Mouse (Mus musculus) macrophage (primary cell): Measurements from ENCODE around the gene Tcaf1. TPM values are rescaled to one million over a fixed set of nuclear protein-coding genes. Genes with fewer than 3 reads are reported as not detected.

ENCODE experiments used
- H3K27ac ChIP-seq: fragments of 350-480 bp; formaldehyde crosslinking; 2 replicates; pipeline ENCODE4 v1.9.0; 2021
- H3K36me3 ChIP-seq: fragments of 350-480 bp; formaldehyde crosslinking; 2 replicates; pipeline ENCODE4 v1.9.0; 2021; ENCODE audit errors: inconsistent target
- H3K4me3 ChIP-seq: fragments of 350-480 bp; formaldehyde crosslinking; 2 replicates; pipeline ENCODE4 v1.9.0; 2021; ENCODE audit errors: inconsistent target
- H3K79me2 ChIP-seq: fragments of 350-480 bp; formaldehyde crosslinking; 2 replicates; pipeline ENCODE4 v1.9.0; 2021; ENCODE audit errors: inconsistent target
- WGBS: methylation state at CpG from one replicate; pipeline ENCODE4 v1.1.7; 2026; ENCODE audit warnings: inconsistent platforms; ENCODE audit not compliant: missing documents; 5-methylcytosine and 5-hydroxymethylcytosine counted together
- polyA plus RNA-seq: library from polyadenylated mRNA; stranded (reverse); fragments of 250-400 nt; gene quantifications from 3 replicates; pipeline ENCODE4 v1.2.4, GENCODE M21; 2018; ENCODE audit warnings: inconsistent platforms

The Tcaf1 gene
- polyA plus RNA-seq, 1 experiment from 2014 or later = 0.69 TPM

DNA sequence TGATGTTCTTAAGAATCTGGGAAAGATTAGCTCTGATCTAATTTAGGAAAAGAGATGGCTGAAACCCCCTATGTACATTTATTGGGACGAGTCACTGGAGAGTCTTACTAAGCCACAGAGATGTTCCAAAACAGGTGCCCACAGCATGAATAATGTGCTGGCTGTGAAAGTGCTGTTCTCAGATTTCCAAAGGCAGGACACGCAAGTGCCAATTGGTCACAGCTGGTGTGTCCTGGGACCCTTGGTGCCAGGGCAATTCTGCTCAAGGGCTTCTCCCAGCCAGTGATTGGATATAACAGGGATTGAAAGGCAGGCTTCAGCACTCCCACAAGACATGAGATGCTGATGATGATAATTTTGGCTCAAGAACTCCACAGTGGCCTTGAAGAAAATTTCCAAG is 48.1 kb downstream of the Tcaf1 start:
- 88% methylated on average over 2 of the region's 2 CpGs for WGBS
- no peaks in the 10 kb centered on the region for H3K36me3 ChIP-seq

DNA sequence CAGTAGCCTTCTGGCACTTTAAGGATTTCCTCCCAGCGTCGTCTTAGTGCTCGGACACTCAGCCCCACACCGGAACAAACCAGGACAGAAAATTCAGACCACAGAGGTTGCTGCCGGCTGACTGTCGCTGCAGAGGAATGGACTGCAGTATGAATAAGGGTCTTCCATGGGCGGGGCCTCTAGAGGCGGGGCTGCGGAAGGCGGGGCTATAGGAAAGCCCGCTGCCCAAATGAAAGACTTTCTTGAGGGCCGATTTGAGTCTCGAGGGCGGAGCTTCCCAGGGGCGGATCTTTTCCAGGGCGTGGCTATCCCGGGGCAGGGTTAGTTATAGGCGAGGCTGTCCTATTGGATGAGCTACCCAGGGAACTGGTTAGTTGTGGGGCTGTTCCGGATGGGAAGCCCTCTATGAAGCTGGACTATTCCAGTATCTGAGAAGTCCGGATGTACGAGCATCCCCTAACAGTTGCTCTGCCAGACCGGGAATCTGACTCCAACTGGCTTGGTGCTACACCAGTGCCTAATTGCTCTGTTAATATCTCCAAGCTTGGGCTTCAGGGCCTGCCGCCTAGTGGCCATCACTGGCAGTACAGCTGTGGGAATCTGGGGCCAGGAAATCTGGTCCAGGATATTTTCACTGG is 64.9 kb downstream of the Tcaf1 start, which contains the start of gene Tcaf2:
Gene Tcaf2 (minus strand): TSS at position 343 of the 638 bp plus-strand sequence.
- WGBS = 2% methylated on average over 23 of the region's 23 CpGs

More for the DNA sequence above, 48.1 kb downstream of the Tcaf1 start:
- H3K4me3 ChIP-seq = no peak overlapping the region
- no peaks in the 10 kb centered on the region for H3K79me2 ChIP-seq
- no peak overlapping the region for H3K27ac ChIP-seq

DNA sequence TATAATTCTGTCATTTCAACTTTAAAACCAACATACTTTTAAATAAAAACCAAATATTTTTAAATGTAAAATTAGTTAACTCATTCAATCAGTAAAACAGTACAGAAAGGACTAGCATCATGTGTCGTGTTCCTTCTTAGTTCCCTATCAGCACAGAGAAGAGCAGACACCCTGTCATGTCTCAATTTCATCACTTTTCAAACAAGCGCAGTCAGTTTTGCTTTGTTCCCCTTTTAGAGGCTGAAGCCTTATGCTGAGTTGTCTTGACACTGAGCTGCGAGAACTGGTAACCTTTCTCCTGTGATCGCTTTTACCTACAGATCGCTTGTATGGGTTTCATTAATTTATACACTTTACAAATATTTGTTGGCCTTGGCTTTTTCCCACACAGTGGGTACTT is 75.5 kb downstream of the Tcaf1 start:
- H3K79me2 ChIP-seq = no peaks in the 10 kb centered on the region
- H3K27ac ChIP-seq = no peak overlapping the region
- no peaks in the 10 kb centered on the region for H3K36me3 ChIP-seq
- 66% methylated on average over 5 of the region's 5 CpGs for WGBS
- no peak overlapping the region for H3K4me3 ChIP-seq

More for the DNA sequence above, 64.9 kb downstream of the Tcaf1 start, which contains the start of gene Tcaf2:
- Histone ChIP-seq H3K27ac (no peak within 1 kb of the TSS), H3K79me2 (no peaks in the 10 kb centered on the region), H3K4me3 (no peak within 1 kb of the TSS), H3K36me3 (no peaks in the 10 kb centered on the region)

DNA sequence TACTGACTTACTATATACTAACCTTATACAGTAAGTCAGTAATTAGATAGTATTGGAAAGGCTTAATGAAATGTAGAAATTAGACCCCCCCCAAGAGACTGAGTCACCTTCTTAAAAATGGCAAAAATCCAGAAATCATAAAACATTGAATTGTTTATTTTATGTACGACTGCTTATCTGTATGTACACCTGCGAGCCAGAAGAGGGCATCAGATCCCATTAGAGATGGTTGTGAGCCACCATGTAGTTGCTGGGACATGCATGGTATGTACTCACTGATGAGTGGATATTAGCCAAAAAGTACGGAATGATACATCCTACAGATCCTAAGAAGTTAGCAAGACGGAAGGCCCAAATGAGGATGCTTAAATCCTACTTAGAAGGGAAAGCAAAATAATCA is 78.5 kb downstream of the Tcaf1 start:
- no peaks in the 10 kb centered on the region for H3K79me2 ChIP-seq
- WGBS = 79% methylated on average over 4 of the region's 4 CpGs
- no peak overlapping the region for H3K27ac ChIP-seq
- no peak overlapping the region for H3K4me3 ChIP-seq
- no peaks in the 10 kb centered on the region for H3K36me3 ChIP-seq

Other genes with a start within 250 kb of the Tcaf1 start
- not detected in 3 replicates for gene Olfr458, start 244.9 kb downstream of the Tcaf1 start, polyA plus RNA-seq
- not detected in 3 replicates for gene Olfr457, start 233.8 kb downstream of the Tcaf1 start, polyA plus RNA-seq
- gene Olfr456, start 222.9 kb downstream of the Tcaf1 start, polyA plus RNA-seq = not detected in 3 replicates
- gene Olfr455, start 162.5 kb downstream of the Tcaf1 start, polyA plus RNA-seq = not detected in 3 replicates
- gene Tcaf3, start 112.4 kb downstream of the Tcaf1 start, polyA plus RNA-seq = not detected in 3 replicates
- not detected in 3 replicates for gene Tcaf2, start 64.8 kb downstream of the Tcaf1 start, polyA plus RNA-seq
- gene Olfr453, start 29.3 kb upstream of the Tcaf1 start, polyA plus RNA-seq = not detected in 3 replicates
- gene Olfr38, start 46.3 kb upstream of the Tcaf1 start, polyA plus RNA-seq = not detected in 3 replicates
- gene Olfr452, start 75.0 kb upstream of the Tcaf1 start, polyA plus RNA-seq = not detected in 3 replicates
- gene Olfr450, start 101.9 kb upstream of the Tcaf1 start, polyA plus RNA-seq = not detected in 3 replicates
- gene Olfr449, start 124.3 kb upstream of the Tcaf1 start, polyA plus RNA-seq = not detected in 3 replicates
- gene Olfr448, start 180.4 kb upstream of the Tcaf1 start, polyA plus RNA-seq = not detected in 3 replicates
- not detected in 3 replicates for gene Olfr447, start 198.8 kb upstream of the Tcaf1 start, polyA plus RNA-seq
- gene Olfr446, start 211.3 kb upstream of the Tcaf1 start, polyA plus RNA-seq = not detected in 3 replicates
- not detected in 3 replicates for gene Olfr444, start 239.0 kb upstream of the Tcaf1 start, polyA plus RNA-seq